Mouse (Mus musculus) myocyte (in vitro differentiated cells): ENCODE results near the gene Syt15.

Experiments used
- MAX ChIP-seq: IDR thresholded peaks from one replicate; pipeline ENCODE4 v1.6.1; 2011; ENCODE audit warnings: low read depth, mild to moderate bottlenecking, control low read depth
- MYOD1 ChIP-seq, 3 experiments: IDR thresholded peaks; one replicate each; pipeline ENCODE4 v1.6.1; 2011; ENCODE audit warnings: control low read depth in 2 of 3, low read depth in 2 of 3, mild to moderate bottlenecking in 2 of 3, moderate library complexity in 1 of 3; ENCODE audit not compliant: insufficient read length in 2 of 3, control insufficient read depth in 1 of 3
- MYOG ChIP-seq, 3 experiments: IDR thresholded peaks; one replicate each; pipeline ENCODE4 v1.6.1; 2011; ENCODE audit warnings: control low read depth in 2 of 3, low read depth in 2 of 3, mild to moderate bottlenecking in 2 of 3; ENCODE audit not compliant: insufficient read length in 2 of 3, control insufficient read depth in 1 of 3, insufficient read depth in 1 of 3
- POLR2A ChIP-seq: IDR thresholded peaks from one replicate; pipeline ENCODE4 v1.6.1; 2011; ENCODE audit warnings: low read depth, mild to moderate bottlenecking, control low read depth, moderate library complexity; ENCODE audit not compliant: insufficient read length
- POLR2AphosphoS2 ChIP-seq: IDR thresholded peaks from one replicate; pipeline ENCODE4 v1.6.1; 2011; ENCODE audit warnings: low read depth, control low read depth; ENCODE audit not compliant: insufficient read length
- REST ChIP-seq: IDR thresholded peaks from one replicate; pipeline ENCODE4 v1.6.1; 2011; ENCODE audit warnings: mild to moderate bottlenecking, control low read depth, moderate library complexity; ENCODE audit not compliant: insufficient read depth, insufficient read length
- SRF ChIP-seq: IDR thresholded peaks from one replicate; pipeline ENCODE4 v1.6.1; 2011; ENCODE audit warnings: low read depth; ENCODE audit not compliant: control insufficient read depth, insufficient read length
- TCF3 ChIP-seq: IDR thresholded peaks from one replicate; pipeline ENCODE4 v1.6.1; 2011; ENCODE audit warnings: low read depth, control low read depth; ENCODE audit not compliant: insufficient read length
- USF1 ChIP-seq: IDR thresholded peaks from one replicate; pipeline ENCODE4 v1.6.1; 2011; ENCODE audit warnings: low read depth, mild to moderate bottlenecking, control low read depth, moderate library complexity

- TF ChIP-seq MYOG (IDR thresholded peaks at IDR 0.05; ENCODE audit: control insufficient read depth in 1 of 3, insufficient read depth in 1 of 3, insufficient read length in 2 of 3, low read depth in 2 of 3) (no peak), POLR2A (no peak), SRF (no peak), USF1 (no peak), TCF3 (no peak), MAX (no peak), MYOD1 (IDR thresholded peaks at IDR 0.05; ENCODE audit: control insufficient read depth in 1 of 3, insufficient read length in 2 of 3, low read depth in 2 of 3) (no peak), POLR2AphosphoS2 (no peak), REST (no peak)
Observed at GRCm38 (mm10) chr14:34253261-34253660, 33.9 kb downstream of the Syt15 start.
